Mouse (Mus musculus): ENCODE measurements at regions not wholly inside any gene's neighbourhood (a gene's known extent, or its start where the extent isn't known, plus 50 kb on each side); places are given as distances from the start of the nearest gene placed in this dataset.

DNA sequence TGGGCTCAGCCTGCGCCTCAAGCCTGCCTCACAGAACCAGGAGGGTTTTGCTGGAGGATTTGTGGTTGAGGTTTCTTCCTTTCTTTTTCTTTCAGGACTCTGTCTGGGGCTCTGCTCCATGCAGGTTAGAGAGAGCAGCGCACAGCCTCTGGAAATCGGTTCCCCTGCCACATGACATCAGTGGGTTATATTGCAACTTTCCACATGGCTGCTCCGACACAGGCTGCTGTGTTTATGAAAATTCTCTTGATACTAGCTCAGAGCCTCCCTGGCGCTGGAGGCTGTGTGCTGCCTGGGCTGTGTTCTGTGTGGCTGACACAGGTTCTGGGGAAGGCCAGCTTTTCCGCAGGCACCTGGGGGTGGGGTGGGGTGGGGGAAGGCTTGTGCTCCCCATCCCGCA lies 178.7 kb upstream of the Gm4791 start:
- DNase-seq (ENCODE audit: low read depth, low spot score) = no peak

GRCm38 (mm10) chr9:46819376-46819775 lies 179.2 kb upstream of the Gm4791 start:
- DNase-seq (ENCODE audit: low read depth, low spot score) = no peak

DNA sequence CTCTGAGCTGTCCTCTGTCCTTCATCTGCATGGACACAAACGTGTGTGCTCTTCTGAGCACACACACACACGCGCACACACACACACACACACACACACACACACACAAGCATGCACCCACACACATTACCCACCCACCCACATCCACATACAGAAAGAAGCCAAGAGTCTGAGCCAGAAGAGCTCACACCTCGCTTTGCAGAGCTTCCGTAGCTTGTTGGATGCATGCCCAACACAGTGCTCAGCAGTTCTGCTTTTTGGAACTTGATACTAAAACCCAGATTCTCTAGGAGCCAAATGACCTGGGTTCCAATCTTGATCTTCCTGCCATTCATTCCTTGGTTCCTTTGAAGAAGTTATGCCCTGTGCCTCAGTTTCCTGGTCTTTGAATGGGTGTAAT lies 182.4 kb upstream of the Gm4791 start:
- no peak for DNase-seq (ENCODE audit: low read depth, low spot score)

GRCm38 (mm10) chr9:46814478-46815241 lies 183.9 kb upstream of the Gm4791 start:
- peak; percentile 64 for DNase-seq (ENCODE audit: low read depth, low spot score)

GRCm38 (mm10) chr9:46810266-46810665 lies 188.3 kb upstream of the Gm4791 start:
- DNase-seq (ENCODE audit: low read depth, low spot score) = no peak

DNA sequence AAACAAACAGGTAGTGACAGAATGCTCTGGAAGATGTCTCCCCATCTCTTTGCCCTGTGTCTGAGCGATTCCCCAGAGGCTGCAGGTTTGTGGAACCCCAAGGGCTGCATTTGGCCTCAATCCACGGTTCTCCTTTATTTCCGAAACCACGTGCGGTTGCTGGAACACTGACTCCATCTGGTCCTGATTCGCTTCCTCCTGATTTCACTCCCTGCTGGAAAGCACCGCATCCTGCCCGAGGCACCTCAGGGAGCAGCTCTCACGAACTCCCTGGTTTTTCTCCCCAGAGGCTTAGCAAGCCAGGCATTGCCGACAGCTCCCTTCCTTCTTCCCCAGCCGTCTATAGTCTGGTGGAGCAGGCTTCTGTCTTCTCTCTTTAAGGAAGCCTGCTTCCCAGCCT lies 203.1 kb upstream of the Gm4791 start:
- DNase-seq (ENCODE audit: low read depth, low spot score) = no peak

DNA sequence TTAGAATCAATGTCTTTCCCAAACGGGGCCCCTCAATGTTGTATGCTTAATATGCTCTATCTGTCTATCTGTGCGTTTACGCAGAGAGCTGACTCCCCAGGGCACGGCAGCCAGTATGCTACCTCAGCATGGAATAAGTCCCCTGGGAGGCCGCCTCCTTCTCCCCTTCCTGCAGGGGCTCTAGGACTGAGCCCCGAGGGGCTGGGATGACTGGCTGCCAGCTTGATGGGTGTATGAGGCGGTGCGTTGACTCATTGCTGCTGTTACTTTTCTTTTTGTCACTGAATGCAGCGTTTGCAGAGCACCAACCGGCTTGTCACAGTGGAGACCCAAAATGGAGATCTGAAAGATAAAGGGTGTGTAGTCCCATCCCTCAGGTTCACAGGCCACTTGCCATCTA lies 209.5 kb upstream of the Gm4791 start:
- no peak for DNase-seq (ENCODE audit: low read depth, low spot score)

DNA sequence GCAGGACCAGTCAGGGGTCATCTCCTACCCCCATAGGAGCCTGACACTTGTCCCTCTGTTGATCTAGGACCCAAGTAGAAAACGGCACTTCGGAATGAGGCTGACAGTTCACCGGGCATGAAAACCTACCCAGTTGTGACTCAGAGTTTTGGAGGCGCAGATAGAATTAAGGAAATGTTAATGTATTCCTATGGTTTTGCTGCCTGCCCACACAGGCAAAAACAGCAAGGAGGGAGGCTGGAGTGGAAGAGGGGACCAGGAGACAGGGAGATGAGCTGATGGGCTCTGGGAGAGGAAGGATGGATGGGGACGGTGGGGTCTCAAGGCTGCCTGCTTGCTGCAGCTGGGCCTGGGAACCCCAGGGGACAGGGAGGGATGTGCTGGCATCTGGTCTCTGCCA lies 210.1 kb upstream of the Gm4791 start:
- no peak for DNase-seq (ENCODE audit: low read depth, low spot score)

DNA sequence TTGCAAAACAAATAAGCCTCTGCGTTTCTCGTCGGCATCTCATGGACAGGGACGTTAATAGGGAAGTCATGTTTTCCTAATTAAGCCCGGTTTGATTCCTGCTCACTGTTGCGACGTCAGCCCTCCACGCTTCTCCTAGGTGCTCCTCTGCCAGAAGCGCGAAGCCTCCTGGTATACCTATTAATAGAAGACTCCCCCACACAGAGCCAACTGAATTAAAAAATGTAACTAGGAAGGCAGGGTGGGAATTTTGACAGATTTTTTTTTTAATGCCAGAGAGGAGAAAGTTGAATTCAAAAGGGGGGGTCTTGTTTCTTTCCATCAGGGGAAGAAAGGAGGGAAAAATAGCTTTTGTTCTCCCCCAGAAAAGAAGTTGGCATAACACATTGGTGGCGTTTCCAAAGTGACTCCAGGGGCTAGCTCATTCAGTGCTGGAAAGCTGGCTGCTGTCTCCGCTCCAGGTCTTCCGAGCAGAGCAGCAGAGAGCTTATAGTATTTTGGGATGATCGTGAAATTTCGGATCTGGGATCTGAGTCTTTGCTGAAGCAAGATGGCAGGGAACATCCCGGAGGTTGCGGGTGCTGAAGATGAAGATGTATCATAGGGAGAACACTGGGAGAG lies 214.1 kb upstream of the Gm4791 start:
- DNase-seq (ENCODE audit: low read depth, low spot score) = no peak

GRCm38 (mm10) chr9:46783597-46784354 lies 214.8 kb upstream of the Gm4791 start:
- no peak for DNase-seq (ENCODE audit: low read depth, low spot score)

DNA sequence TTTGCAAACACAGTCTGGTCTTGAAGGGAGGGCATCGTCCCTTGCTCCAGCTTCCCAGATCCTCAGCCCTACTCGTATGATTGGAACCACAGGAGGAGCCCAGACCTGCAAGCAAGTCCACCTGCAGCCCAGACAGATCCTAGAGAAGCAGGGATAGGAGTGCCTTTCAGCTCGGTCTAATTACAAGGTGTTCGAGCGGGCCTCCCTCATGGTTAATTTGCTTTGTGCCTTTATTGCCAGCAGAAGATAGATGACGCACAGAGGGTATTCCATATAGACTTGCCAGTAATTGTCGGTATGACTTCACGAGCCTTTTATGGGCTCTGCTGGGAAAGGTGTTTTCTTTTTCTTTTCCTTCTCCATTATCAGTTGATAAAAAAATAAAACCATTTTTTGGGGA lies 216.9 kb upstream of the Gm4791 start:
- DNase-seq (ENCODE audit: low read depth, low spot score) = no peak

DNA sequence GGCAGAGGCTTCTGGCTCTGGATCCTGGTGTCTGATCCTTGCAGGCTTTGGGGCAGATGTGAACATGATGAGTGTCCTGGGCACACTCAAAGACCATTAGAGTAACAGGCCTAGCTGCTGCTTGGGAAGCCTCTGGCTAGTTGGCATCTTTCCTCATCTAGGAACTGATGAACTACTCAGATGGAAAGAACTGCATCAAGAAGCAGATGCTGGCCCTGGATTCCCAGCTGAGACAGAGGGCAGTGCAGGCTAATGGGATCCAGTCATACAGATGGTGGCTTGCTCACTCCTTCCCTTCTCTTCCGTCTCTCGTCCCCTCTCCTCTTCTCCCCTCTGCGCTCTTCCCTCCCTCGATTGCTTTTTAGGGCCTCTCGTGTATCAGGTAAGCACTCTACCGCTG lies 219.8 kb upstream of the Gm4791 start:
- DNase-seq (ENCODE audit: low read depth, low spot score) = no peak

DNA sequence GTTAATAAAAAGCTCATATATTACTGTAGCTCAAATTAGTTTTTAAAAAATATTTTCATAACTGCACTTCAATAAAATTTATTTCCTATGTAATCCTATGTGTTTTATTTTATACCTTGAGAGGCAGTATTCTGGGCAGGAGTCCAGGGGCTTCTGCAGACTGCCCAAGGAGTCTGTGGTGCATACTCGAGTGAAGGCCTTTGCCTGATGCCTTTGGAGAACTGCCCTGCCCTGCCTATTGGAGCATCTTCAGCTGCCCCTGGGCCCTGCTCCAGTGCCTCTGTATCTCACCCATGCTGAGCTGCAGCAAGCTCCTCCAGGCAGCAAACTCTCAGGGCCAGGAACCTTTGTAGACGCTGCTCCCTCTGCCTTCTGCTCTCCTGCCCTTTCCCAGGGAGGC lies 223.7 kb upstream of the Gm4791 start:
- DNase-seq (ENCODE audit: low read depth, low spot score) = no peak

GRCm38 (mm10) chr9:46760247-46760646 lies 238.3 kb upstream of the Gm4791 start:
- no peak for DNase-seq (ENCODE audit: low read depth, low spot score)

DNA sequence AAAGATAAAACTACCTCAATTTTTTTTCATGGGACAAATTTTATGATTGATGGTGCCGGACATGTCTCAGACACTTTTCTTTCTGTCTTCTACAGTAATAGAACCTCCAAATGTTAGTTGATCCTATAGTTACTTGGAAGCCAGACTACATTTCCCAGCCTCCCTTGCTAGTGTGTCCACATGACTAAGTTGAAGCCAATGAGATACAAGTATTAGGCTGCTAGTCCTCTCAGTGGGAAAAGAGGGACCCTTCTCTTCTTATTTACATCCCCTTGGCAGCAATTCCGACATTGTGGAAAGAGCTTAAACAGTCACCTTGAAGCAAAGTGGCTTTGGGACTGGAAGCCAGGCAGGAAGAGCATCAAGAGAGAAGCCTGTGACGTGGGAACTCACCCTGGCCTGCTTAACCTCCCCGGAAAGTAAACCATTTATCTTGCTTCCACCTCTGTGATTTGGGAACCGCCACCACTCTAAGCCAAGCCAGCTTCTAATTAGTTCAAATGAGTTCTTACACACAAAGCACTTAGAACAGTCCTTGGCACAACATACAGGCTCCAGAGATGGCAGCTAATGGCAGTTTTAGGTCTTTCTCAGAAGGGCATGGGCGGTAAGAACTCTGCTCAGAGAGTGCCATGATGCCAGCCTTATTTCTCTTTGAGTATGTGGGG lies 241.4 kb upstream of the Gm4791 start:
- no peak for DNase-seq (ENCODE audit: low read depth, low spot score)

DNA sequence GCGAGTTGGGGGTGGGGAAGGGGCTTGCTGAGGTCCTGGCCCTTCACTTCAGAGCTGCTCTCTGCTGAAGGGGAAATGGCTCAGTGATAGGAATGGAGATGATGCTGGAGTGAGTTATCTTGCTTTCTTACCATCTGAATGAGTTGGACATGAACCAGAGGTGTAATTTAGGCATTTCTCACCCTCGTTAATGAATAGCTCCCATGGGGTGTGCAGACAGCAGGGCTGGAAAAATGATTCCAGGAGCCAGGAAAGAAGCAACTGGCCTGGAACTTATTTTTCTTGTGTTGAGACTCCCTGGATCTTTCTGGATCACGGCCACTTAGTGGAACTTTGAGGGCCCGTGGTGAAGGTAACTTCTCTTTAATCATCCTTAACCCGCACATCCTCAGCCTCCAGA lies 246.6 kb upstream of the Gm4791 start:
- no peak for DNase-seq (ENCODE audit: low read depth, low spot score)

- no peak for DNase-seq (ENCODE audit: low read depth, low spot score)
Measured at GRCm38 (mm10) chr9:46749441-46749840, 249.1 kb upstream of the Gm4791 start.

DNA sequence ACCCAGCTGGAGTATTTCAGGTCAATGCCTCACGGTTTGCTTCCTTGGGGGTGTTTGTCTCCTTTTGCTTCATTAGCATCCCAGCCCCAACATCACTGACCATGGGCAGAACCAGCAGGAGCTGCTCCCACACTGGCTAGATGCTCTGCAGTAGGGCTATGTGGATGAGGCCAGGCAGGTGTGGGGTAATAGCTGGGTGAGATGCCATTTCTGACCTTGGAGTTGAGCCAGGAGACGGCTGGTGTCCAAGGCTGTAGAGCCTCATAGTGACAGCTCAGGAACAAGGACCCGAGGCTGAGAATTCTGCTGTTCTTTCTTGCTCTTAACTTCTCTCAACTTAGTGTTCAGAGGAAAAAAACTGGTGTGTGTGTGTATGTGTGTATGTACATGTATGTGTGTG lies 252.3 kb upstream of the Gm4791 start:
- DNase-seq (ENCODE audit: low read depth, low spot score) = no peak

GRCm38 (mm10) chr9:46740496-46740895 lies 258.0 kb upstream of the Gm4791 start:
- DNase-seq (ENCODE audit: low read depth, low spot score) = no peak

GRCm38 (mm10) chr9:46739341-46739740 lies 259.2 kb upstream of the Gm4791 start:
- DNase-seq (ENCODE audit: low read depth, low spot score) = no peak

- no peak for DNase-seq (ENCODE audit: low read depth, low spot score)
Measured at GRCm38 (mm10) chr9:46738634-46739033, 259.9 kb upstream of the Gm4791 start.

- no peak for DNase-seq (ENCODE audit: low read depth, low spot score)
Measured at GRCm38 (mm10) chr9:46738056-46738455, 260.5 kb upstream of the Gm4791 start.

Data from embryo, embryonic 11.5 days (tissue).